Mouse (Mus musculus) Patski (cell line): ENCODE data around the gene Rbm3. TPM values are rescaled to one million over a fixed set of nuclear protein-coding genes. Genes with fewer than 3 reads are reported as not detected.
"Not testable (repeated sequence)": the region's sequence is repeated elsewhere in the genome, so short reads cannot be mapped to it uniquely, and the experiment has no call there.

ENCODE experiments used
- ATAC-seq: fragments of 100-300 bp; one replicate; pipeline ENCODE4 v1.8.0; 2021
- CTCF ChIA-PET: fragments of 350-600 bp; sonication (Branson Sonifier 250); formaldehyde crosslinking; loops from one replicate; lab custom pipeline; 2022; ENCODE audit warnings: inconsistent platforms; lab: Charles Lee
- POLR2A ChIA-PET: fragments of 350-600 bp; sonication (Branson Sonifier 250); formaldehyde crosslinking; loops from one replicate; lab custom pipeline; 2022; ENCODE audit warnings: antibody characterized with exemption, inconsistent platforms; lab: Charles Lee
- DNase-seq: peaks from one replicate; pipeline ENCODE4 v3.0.0-alpha.2; 2011; ENCODE audit warnings: low read depth, low spot score
- H3K27me3 ChIP-seq: fragments of 371-371 bp; one replicate; pipeline ENCODE4 v1.5.1; 2021
- CTCF ChIP-seq: fragments of 100-300 bp; IDR thresholded peaks from one replicate; pipeline ENCODE4 v1.5.1; 2021
- in situ Hi-C: fragments of 300-500 bp; cut with MboI; formaldehyde crosslinking; loops from 3 replicates; pipeline ENCODE4 v1.11.1; 2018; ENCODE audit warnings: low pct_unique_long_range_greater_than_20kb, mixed read lengths
- polyA plus RNA-seq: library from polyadenylated mRNA; unstranded; gene quantifications from one replicate; pipeline ENCODE4 v1.2.3, GENCODE M21; 2021

Gene Rbm3
- polyA plus RNA-seq, 1 experiment from 2014 or later, result 255 TPM

GRCm38 (mm10) chrX:8095546-8095945, 50.1 kb downstream of the Rbm3 start:
- ChIA-PET POLR2A (interaction anchor here (0.7 kb wide), 1 partner anchor 32 kb away, joined by 4 read pairs; no protein-coding TSS in a partner anchor), CTCF (no interaction called here)
- no peak for TF ChIP-seq CTCF
- ATAC-seq, result no peak
- peaks cover 7% of the 10 kb centered on the region for H3K27me3 ChIP-seq
- in situ Hi-C loops, result no loop called here
- no peak for DNase-seq

DNA sequence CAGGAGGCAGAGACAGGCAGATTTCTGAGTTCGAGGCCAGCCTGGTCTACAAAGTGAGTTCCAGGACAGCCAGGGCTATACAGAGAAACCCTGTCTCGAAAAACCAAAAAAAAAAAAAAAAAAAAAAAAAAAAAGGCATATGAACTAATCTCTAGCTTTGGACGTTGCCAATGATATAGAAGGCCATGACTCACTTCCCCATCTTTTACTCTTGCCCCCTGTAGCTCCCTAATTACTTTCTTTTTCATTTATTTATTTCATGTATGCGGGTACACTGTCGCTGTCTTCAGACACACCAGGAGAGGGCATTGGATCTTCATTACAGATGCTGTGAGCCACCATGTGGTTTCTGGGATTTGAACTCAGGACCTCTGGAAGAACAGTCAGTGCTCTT, 54.7 kb downstream of the Rbm3 start:
- ATAC-seq, DNase-seq, in situ Hi-C loops, H3K27me3 ChIP-seq, CTCF ChIA-PET: not testable (repeated sequence)
- POLR2A ChIA-PET, result interaction anchor here (1.2 kb wide), 1 partner anchor 15 kb away, joined by 4 read pairs; no protein-coding TSS in a partner anchor

DNA sequence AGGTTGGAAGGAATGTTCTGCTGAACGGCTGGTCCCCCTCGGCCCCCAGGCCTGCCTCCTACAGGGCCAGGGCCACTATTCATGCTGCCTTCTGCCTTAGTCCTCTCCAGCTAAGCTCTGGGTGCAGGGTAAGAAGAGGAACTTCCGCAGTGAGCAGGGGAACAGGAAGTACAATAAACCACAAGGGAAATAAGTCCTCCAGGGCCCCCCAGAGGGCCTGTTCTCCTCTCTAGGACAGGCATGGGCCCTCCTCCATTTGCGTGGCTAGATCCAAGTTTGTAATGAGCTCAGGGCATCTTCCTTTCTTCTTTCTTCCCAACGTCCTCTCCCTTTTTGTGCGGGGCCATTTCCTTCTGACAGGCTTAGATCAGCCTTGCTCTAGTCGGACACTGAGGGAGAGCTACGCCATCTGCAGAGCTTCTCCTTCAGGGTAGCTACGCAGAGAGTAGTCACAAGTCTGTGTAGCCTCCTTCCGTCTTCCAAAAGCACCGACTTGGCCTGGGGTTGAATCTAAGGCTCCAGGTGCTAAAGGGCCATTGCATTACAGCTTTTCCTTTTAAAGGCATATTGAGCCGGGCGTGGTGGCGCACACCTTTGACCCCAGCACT, 55.2 kb downstream of the Rbm3 start, which contains the start of gene Was:
Gene Was (minus strand): TSS at position 153 of the 608 bp plus-strand sequence.
- ChIA-PET CTCF (interaction anchor here (1.2 kb wide), 2 partner anchors 11 to 13 kb away, joined by 3 read pairs; no protein-coding TSS in a partner anchor), POLR2A (interaction anchor here (1.2 kb wide), 1 partner anchor 15 kb away, joined by 4 read pairs; no protein-coding TSS in a partner anchor)
- in situ Hi-C loops, result no loop called here
- TF ChIP-seq CTCF, result no peak
- ATAC-seq (no peak), DNase-seq (no peak)
- H3K27me3 ChIP-seq, result peaks cover 4% of the 10 kb centered on the region

DNA sequence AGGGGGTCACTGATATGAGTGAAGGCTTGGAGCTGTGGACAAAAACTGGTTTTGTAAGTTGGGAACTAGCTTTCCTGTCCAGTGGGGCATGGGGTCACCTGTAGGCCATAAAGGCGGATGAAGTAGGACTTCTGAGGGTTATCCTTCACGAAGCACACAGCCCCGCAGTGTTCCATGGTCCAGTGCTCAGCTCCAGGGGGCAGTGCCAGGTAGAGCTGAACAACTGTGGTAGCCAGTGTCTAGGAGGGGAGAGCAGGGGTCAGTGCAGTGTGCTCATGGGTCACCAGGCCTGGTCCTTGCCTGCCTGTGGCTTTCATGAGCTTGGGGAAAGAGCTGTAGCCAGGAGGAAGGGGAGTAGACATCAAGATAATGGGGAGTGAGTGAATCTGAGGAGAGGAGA, 55.9 kb downstream of the Rbm3 start:
- TF ChIP-seq CTCF, result no peak
- ChIA-PET POLR2A (no interaction called here), CTCF (interaction anchor here (1.2 kb wide), 2 partner anchors 11 to 13 kb away, joined by 3 read pairs; no protein-coding TSS in a partner anchor)
- in situ Hi-C loops, result no loop called here
- peaks cover 4% of the 10 kb centered on the region for H3K27me3 ChIP-seq
- ATAC-seq (no peak), DNase-seq (no peak)

Other genes starting within 250 kb of the Rbm3 start
- gene Pqbp1, start 246.6 kb downstream of the Rbm3 start, polyA plus RNA-seq, result 71.3 TPM
- gene Timm17b, start 246.5 kb downstream of the Rbm3 start, polyA plus RNA-seq, result 57.1 TPM
- not detected for gene Gm10491, start 238.0 kb downstream of the Rbm3 start, polyA plus RNA-seq
- gene Gm10490, start 236.3 kb downstream of the Rbm3 start, polyA plus RNA-seq, result not detected
- not detected for gene Pcsk1n, start 226.1 kb downstream of the Rbm3 start, polyA plus RNA-seq
- gene Eras, start 217.3 kb downstream of the Rbm3 start, polyA plus RNA-seq, result not detected
- gene Hdac6, start 198.0 kb downstream of the Rbm3 start, polyA plus RNA-seq, result 159 TPM
- not detected for gene Gata1, start 167.8 kb downstream of the Rbm3 start, polyA plus RNA-seq
- gene Glod5, start 127.4 kb downstream of the Rbm3 start, polyA plus RNA-seq, result 3.2 TPM
- 31.9 TPM for gene Suv39h1, start 71.1 kb downstream of the Rbm3 start, polyA plus RNA-seq
- gene Was, start 55.4 kb downstream of the Rbm3 start, polyA plus RNA-seq, result 0.10 TPM
- 66.1 TPM for gene Wdr13, start 13.0 kb downstream of the Rbm3 start, polyA plus RNA-seq
- gene Tbc1d25, start 30.3 kb upstream of the Rbm3 start, polyA plus RNA-seq, result 15.5 TPM
- 51.1 TPM for gene Ebp, start 47.6 kb upstream of the Rbm3 start, polyA plus RNA-seq
- gene Porcn, start 60.6 kb upstream of the Rbm3 start, polyA plus RNA-seq, result 13.8 TPM
- gene Ftsj1, start 106.5 kb upstream of the Rbm3 start, polyA plus RNA-seq, result 38.1 TPM
- not detected for gene Slc38a5, start 125.3 kb upstream of the Rbm3 start, polyA plus RNA-seq
- not detected for gene Ssxb10, start 181.5 kb upstream of the Rbm3 start, polyA plus RNA-seq
- not detected for gene Ssxb9, start 221.1 kb upstream of the Rbm3 start, polyA plus RNA-seq